Comparison of ENCODE assay signal across 21 mouse cellular contexts in the genomic region with DNA sequence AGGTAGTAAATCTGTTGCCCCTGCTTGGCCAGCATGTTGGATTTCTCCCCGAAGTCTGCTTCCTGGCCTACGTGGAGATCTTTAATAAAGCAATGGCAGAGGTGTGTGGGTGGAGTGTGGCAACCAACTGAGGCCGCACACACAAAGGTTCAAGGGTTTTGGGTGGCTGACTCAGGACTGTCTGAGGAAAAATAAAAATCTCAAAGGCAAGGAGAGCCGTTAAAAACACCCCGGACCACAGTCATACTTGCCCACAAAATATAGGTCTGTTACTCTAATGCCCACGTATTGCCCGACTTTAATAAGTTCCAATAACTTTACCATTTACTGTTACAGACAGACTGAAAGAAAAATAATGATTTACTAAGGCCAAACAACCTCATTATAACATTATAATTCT.
DNase-seq lines count a peak whose midpoint lies in the region; ATAC-seq and TF ChIP-seq lines count a peak whose summit lies in the region.
"Had no signal": no experiment of that assay in that cellular context is flagged by ENCODE, and none has a peak within 500 bp of the region (broad histone marks: within the 10 kb centered on the region; RNA-seq: fewer than 3 reads in every experiment).

No protein-coding gene starts in this region.

- DNase-seq in heart, adult 11 months: peak; percentile 58
- DNase-seq in heart, postnatal 25 days (ENCODE audit: low spot score): no peak
- no peak for DNase-seq in limb, embryonic 10.5 days (ENCODE audit: low spot score)
- DNase-seq in limb, embryonic 14.5 days (ENCODE audit: low spot score): no peak
- no peak for DNase-seq in lung, postnatal 36 days
- DNase-seq: adrenal gland, adult 2 months; adrenal gland, adult 8-10 months; adrenal gland, postnatal 10 days; adrenal gland, postnatal 14 days; adrenal gland, postnatal 25 days; adrenal gland, postnatal 36 days; B cell, adult 2 months; cerebellum, adult 11 months; cerebellum, adult 11-12 months; cerebellum, adult 18-20 months had no signal

- H3K4me3 ChIP-seq in limb, embryonic 13.5 days: no peak overlapping the region
- H3K4me3 ChIP-seq in limb, embryonic 10.5 days: no peak overlapping the region
- H3K4me3 ChIP-seq in limb, embryonic 14.5 days (replicated peaks; ENCODE audit: low read length): no peak overlapping the region

- intact Hi-C loops in heart, postnatal 25 days (cut with DNase I): no loop called here

- H3K4me1 ChIP-seq in limb, embryonic 13.5 days: peaks cover 10% of the 10 kb centered on the region
- H3K4me1 ChIP-seq in limb, embryonic 10.5 days: no peaks in the 10 kb centered on the region
- H3K4me1 ChIP-seq in limb, embryonic 14.5 days (ENCODE audit: control insufficient read depth, insufficient read depth, low read length): no peaks in the 10 kb centered on the region

- H3K27me3 ChIP-seq in limb, embryonic 13.5 days: no peaks in the 10 kb centered on the region
- no peaks in the 10 kb centered on the region for H3K27me3 ChIP-seq in limb, embryonic 10.5 days (ENCODE audit: low read depth, poor library complexity, severe bottlenecking)
- H3K27me3 ChIP-seq in limb, embryonic 14.5 days (ENCODE audit: control insufficient read depth, insufficient read depth, low read length): no peaks in the 10 kb centered on the region
- H3K27me3 ChIP-seq: CH12.LX, Patski had no signal

- no peak overlapping the region for H3K9ac ChIP-seq in limb, embryonic 13.5 days
- no peak overlapping the region for H3K9ac ChIP-seq in limb, embryonic 14.5 days (ENCODE audit: low read depth, low read length, severe bottlenecking)

- no peak for TF ChIP-seq POLR2A in limb, embryonic 14.5 days (IDR thresholded peaks at IDR 0.05; ENCODE audit: borderline replicate concordance, extremely low read depth, insufficient read depth, insufficient read length)

- H3K36me3 ChIP-seq in limb, embryonic 13.5 days: no peaks in the 10 kb centered on the region
- no peaks in the 10 kb centered on the region for H3K36me3 ChIP-seq in limb, embryonic 10.5 days
- H3K36me3 ChIP-seq in limb, embryonic 14.5 days (ENCODE audit: control insufficient read depth, insufficient read depth, low read length): no peaks in the 10 kb centered on the region
- H3K36me3 ChIP-seq: G1E had no signal

- 52% methylated on average over 7 of the region's 7 CpGs for WGBS in limb, embryonic 13.5 days
- 92% methylated on average over 7 of the region's 7 CpGs for WGBS in limb, embryonic 10.5 days
- WGBS in limb, embryonic 14.5 days: 44% methylated on average over 7 of the region's 7 CpGs

- H3K9me3 ChIP-seq in limb, embryonic 13.5 days: no peaks in the 10 kb centered on the region
- H3K9me3 ChIP-seq in limb, embryonic 10.5 days (replicated peaks): no peaks in the 10 kb centered on the region
- H3K9me3 ChIP-seq in limb, embryonic 14.5 days (ENCODE audit: control insufficient read depth, low read length): no peaks in the 10 kb centered on the region; the same call in 1 of the 2 replicates

- peak; percentile 66 for ATAC-seq in limb, embryonic 13.5 days (ENCODE audit: low FRiP score, low read depth)
- ATAC-seq in limb, embryonic 14.5 days (ENCODE audit: low FRiP score, low read depth): peak; percentile 53
- ATAC-seq: activated CD4-positive, CD25-positive, alpha-beta regulatory T cell, adult 4 months; CD4-positive, CD25-positive, alpha-beta regulatory T cell, adult 4 months; Patski had no signal

- H3K27ac ChIP-seq in limb, embryonic 13.5 days: no peak overlapping the region
- no peak overlapping the region for H3K27ac ChIP-seq in limb, embryonic 10.5 days
- H3K27ac ChIP-seq in limb, embryonic 14.5 days (replicated peaks; ENCODE audit: low read depth, low read length): no peak overlapping the region

- no peak overlapping the region for H3K4me2 ChIP-seq in limb, embryonic 13.5 days (replicated peaks)
- H3K4me2 ChIP-seq in limb, embryonic 14.5 days (replicated peaks; ENCODE audit: low read depth, low read length, severe bottlenecking): no peak overlapping the region
